Mouse (Mus musculus): ENCODE results near the gene Gm6020.

DNA sequence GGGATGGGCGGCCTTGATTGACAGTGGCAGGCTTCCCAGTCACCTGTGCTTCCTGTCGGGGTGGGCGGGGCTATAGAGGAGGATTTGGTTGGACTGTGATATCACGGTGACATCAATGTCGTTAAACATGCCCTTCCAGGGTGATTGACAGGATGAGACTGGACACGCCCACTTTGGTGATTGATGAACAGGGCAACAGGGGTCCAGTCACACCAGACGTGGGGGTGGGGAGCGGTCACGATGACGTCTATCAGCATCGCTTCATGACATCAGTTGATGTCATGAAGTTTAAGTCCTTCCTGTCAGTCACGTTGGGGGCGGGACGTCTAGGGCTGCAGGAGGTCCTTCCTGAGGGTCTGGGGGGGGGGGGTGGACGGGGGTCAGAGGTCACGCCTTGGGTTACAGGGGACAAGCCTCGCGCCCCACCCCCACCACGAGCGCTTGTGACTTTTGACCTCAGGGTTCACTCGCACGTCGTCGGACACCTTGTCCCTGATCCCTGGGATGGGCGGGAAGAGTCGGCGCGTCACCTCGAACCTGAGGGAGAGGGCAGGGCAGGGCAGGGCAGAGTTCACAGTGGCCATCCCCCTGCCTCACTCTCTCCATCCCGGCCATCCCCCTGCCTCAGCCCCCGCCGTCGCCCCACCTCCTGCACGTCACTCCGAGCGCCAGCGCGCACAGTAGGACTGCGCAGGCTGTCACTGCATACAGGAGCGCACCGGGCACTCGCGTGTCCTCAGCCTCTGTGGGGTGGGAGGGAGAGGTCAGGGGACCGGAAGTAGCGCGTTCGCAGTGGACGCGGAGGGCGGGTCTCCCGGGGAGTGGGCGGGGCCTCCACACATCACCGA lies 41.2 kb downstream of the Gm6020 start:
- TF ChIP-seq POLR2A (IDR thresholded peaks at IDR 0.05; ENCODE audit: low read depth, low read length) (no peak), CTCF (IDR thresholded peaks at IDR 0.05; ENCODE audit: extremely low read depth, insufficient read depth, insufficient read length, insufficient replicate concordance) (no peak)

Data from spleen, adult 2 months (tissue).